Mouse (Mus musculus): ENCODE measurements around the gene Fhit. TPM values are rescaled to one million over a fixed set of nuclear protein-coding genes. Genes with fewer than 3 reads are reported as not detected.

The Fhit gene
- polyA plus RNA-seq, 1 experiment from 2014 or later, result 7.6 TPM

DNA sequence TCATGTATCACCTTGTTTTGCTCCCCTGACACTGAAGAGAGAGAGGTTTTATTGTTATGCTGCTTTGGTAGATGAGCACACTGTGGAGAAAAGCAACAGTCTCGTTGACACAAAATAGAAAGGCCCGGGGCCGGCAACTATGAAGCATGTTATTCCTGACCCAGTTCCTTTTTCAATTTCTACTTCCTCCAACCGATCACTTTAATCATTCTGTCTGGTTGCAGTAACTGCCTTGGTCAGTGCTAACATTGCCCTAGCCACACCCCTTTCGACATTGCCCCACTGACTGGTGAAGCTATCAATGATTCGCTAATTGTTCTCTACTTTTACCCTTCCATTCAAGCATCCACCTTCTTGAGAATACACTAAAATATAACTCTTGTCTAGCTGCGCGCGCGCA, 1028.0 kb downstream of the Fhit start:
- Histone ChIP-seq H3K4me2 (ENCODE audit: low read length) (no peak overlapping the region), H3K36me3 (ENCODE audit: control insufficient read depth, insufficient read depth) (no peaks in the 10 kb centered on the region), H3K27ac (ENCODE audit: low read length) (no peak overlapping the region), H3K4me3 (replicated peaks; ENCODE audit: low read length) (no peak overlapping the region), H3K27me3 (replicated peaks; ENCODE audit: control insufficient read depth, insufficient read depth, low read length) (no peaks in the 10 kb centered on the region), H3K9ac (replicated peaks; ENCODE audit: low read depth, low read length) (no peak overlapping the region), H3K4me1 (replicated peaks; ENCODE audit: control insufficient read depth, insufficient read depth, low read length) (no peaks in the 10 kb centered on the region), H3K9me3 (ENCODE audit: control insufficient read depth, low read length) (no peaks in the 10 kb centered on the region)
- 94% methylated on average over 10 of the region's 10 CpGs for WGBS
- no peak for ATAC-seq

DNA sequence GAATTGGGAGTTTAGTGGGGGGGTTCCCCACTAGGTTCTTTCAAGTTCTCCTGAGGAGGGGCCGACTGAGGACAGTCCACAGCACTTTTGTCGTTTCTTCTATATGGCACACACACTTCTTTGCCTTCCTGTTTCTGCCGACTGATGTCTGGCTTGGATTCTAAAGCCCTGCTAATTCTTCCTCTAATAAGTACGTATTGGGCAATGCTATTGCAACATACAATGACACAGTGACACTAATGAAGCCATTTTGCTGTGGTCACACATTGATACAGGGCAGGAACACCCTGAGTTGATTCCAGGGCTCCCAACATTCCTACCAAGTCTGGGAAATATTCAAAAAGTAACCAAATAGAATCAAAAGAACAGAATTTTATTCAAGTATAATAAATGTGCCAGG, 1032.2 kb downstream of the Fhit start:
- no peak for ATAC-seq
- Histone ChIP-seq H3K27me3 (replicated peaks; ENCODE audit: control insufficient read depth, insufficient read depth, low read length) (no peaks in the 10 kb centered on the region), H3K9me3 (ENCODE audit: control insufficient read depth, low read length) (no peaks in the 10 kb centered on the region), H3K4me2 (ENCODE audit: low read length) (no peak overlapping the region), H3K27ac (ENCODE audit: low read length) (no peak overlapping the region), H3K4me1 (replicated peaks; ENCODE audit: control insufficient read depth, insufficient read depth, low read length) (no peaks in the 10 kb centered on the region), H3K9ac (replicated peaks; ENCODE audit: low read depth, low read length) (no peak overlapping the region), H3K36me3 (ENCODE audit: control insufficient read depth, insufficient read depth) (no peaks in the 10 kb centered on the region), H3K4me3 (replicated peaks; ENCODE audit: low read length) (no peak overlapping the region)
- WGBS, result 81% methylated on average over 4 of the region's 4 CpGs

DNA sequence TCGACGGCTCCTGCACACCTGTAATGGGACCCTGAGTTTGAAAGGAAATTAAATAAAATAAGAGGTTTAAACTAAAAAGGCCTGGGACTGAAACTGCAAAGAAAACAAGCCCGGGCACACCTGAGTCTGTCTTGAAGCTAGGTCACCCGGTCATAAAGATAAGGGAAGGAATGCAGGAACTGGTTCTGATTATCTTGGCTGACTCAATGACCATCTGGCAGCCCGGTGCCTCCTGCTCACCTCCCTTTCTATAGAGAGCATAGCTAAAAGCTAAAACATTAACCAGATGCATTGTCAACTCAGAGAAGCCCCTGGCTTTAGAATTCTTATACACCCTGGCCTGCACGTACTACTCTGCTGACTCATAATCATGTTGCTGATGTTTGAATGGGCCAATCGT, 1032.7 kb downstream of the Fhit start:
- no peak overlapping the region for H3K4me2 ChIP-seq (ENCODE audit: low read length)
- H3K36me3 ChIP-seq (ENCODE audit: control insufficient read depth, insufficient read depth), result no peaks in the 10 kb centered on the region
- H3K4me3 ChIP-seq (replicated peaks; ENCODE audit: low read length), result no peak overlapping the region
- no peaks in the 10 kb centered on the region for H3K9me3 ChIP-seq (ENCODE audit: control insufficient read depth, low read length)
- 96% methylated on average over 7 of the region's 7 CpGs for WGBS
- H3K27me3 ChIP-seq (replicated peaks; ENCODE audit: control insufficient read depth, insufficient read depth, low read length), result no peaks in the 10 kb centered on the region
- ATAC-seq, result no peak
- no peak overlapping the region for H3K27ac ChIP-seq (ENCODE audit: low read length)
- H3K4me1 ChIP-seq (replicated peaks; ENCODE audit: control insufficient read depth, insufficient read depth, low read length), result no peaks in the 10 kb centered on the region
- H3K9ac ChIP-seq (replicated peaks; ENCODE audit: low read depth, low read length), result no peak overlapping the region

DNA sequence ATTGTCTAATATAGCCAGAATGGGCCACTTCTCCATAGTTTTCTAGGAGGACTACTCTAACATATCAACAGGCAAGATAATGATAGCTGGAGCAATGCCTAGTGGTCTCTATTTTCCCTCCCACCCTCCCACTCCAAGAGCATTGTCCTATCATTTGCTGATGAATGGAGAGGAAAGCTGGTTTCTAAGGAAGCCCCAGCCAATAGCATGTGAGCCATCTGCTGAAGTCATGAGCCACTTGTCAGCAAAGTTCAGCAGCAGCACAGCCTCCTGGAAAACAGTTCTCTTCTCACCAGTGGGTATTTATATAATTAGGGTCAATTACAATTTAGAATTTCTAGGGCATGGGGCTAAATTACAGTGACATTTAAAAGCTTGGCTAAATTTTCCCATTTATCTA, 1035.3 kb downstream of the Fhit start:
- Histone ChIP-seq H3K36me3 (ENCODE audit: control insufficient read depth, insufficient read depth) (no peaks in the 10 kb centered on the region), H3K27me3 (replicated peaks; ENCODE audit: control insufficient read depth, insufficient read depth, low read length) (no peaks in the 10 kb centered on the region), H3K9me3 (ENCODE audit: control insufficient read depth, low read length) (no peaks in the 10 kb centered on the region), H3K27ac (ENCODE audit: low read length) (no peak overlapping the region), H3K4me1 (replicated peaks; ENCODE audit: control insufficient read depth, insufficient read depth, low read length) (no peaks in the 10 kb centered on the region), H3K9ac (replicated peaks; ENCODE audit: low read depth, low read length) (no peak overlapping the region), H3K4me2 (ENCODE audit: low read length) (no peak overlapping the region), H3K4me3 (replicated peaks; ENCODE audit: low read length) (no peak overlapping the region)
- peak; percentile 50; the same call in 1 of the 2 replicates for ATAC-seq

DNA sequence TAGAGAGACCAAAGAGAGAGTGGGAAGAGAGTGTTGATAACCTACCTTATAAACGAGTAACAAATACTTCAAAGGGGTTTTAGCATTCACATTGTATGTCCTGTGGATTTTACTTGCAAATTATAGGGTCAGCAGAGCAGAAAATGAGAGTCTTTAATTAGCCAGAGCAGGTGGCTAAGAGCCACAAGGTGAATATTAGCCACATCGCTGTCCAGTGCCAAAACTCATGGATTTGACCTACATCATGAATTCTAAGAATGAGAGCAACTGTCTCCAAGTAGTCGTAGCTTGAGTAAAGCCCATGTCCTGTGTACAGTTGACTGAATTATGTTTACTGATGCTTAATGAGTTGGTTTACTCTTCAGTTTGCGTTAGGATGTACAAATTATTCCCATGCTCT, 1039.7 kb downstream of the Fhit start:
- Histone ChIP-seq H3K9ac (replicated peaks; ENCODE audit: low read depth, low read length) (no peak overlapping the region), H3K9me3 (ENCODE audit: control insufficient read depth, low read length) (no peaks in the 10 kb centered on the region), H3K4me3 (replicated peaks; ENCODE audit: low read length) (no peak overlapping the region), H3K4me1 (replicated peaks; ENCODE audit: control insufficient read depth, insufficient read depth, low read length) (no peaks in the 10 kb centered on the region), H3K36me3 (ENCODE audit: control insufficient read depth, insufficient read depth) (no peaks in the 10 kb centered on the region), H3K4me2 (ENCODE audit: low read length) (no peak overlapping the region), H3K27ac (ENCODE audit: low read length) (no peak overlapping the region), H3K27me3 (replicated peaks; ENCODE audit: control insufficient read depth, insufficient read depth, low read length) (no peaks in the 10 kb centered on the region)
- WGBS, result 49% methylated on average over 4 of the region's 4 CpGs
- ATAC-seq, result no peak

DNA sequence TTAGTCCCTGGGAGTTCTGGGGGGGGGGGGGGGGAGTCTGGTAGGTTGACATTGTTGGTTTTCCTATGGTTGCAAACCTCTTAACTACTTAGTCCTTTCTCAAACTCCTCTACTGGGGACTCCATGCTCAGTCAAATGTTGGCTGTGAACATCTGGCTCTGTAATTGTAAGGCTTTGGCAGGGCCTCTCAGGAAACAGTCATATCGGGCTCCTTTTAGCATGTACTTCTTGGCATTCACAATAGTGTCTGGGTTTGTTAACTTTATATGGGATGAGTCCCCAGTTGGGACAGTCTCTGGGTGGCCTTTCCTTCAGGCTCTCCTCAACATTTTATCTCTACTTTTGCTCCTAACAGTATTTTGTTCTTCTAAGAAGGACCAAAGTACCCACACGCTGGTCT, 1065.6 kb downstream of the Fhit start:
- Histone ChIP-seq H3K4me3 (replicated peaks; ENCODE audit: low read length) (no peak overlapping the region), H3K9me3 (ENCODE audit: control insufficient read depth, low read length) (no peaks in the 10 kb centered on the region), H3K4me1 (replicated peaks; ENCODE audit: control insufficient read depth, insufficient read depth, low read length) (no peaks in the 10 kb centered on the region), H3K36me3 (ENCODE audit: control insufficient read depth, insufficient read depth) (no peaks in the 10 kb centered on the region), H3K4me2 (ENCODE audit: low read length) (no peak overlapping the region), H3K27me3 (replicated peaks; ENCODE audit: control insufficient read depth, insufficient read depth, low read length) (no peaks in the 10 kb centered on the region), H3K9ac (replicated peaks; ENCODE audit: low read depth, low read length) (no peak overlapping the region), H3K27ac (ENCODE audit: low read length) (no peak overlapping the region)
- no peak for ATAC-seq
- 91% methylated on average over 2 of the region's 2 CpGs for WGBS

DNA sequence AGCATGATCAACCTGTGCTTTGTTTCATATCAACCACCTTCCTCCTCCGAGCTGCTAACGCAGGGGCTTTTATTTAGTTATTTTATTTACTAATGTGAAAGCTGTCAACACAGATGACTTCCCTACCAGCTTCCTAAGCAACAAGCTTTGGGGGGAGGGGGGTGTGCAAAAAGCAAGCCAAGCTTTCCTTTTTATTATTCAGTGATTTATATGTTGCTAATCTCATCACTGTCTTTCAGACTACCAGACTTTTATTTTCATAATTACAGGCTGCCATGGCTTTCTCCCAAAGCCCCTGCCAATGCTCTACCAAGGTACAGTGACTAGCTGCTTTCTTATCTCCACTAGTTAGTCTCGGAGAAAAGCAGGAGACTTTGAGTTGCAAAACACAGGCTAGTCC, 1082.8 kb downstream of the Fhit start:
- ATAC-seq, result peak; percentile 79
- 36% methylated on average over 3 of the region's 3 CpGs for WGBS
- Histone ChIP-seq H3K4me1 (replicated peaks; ENCODE audit: control insufficient read depth, insufficient read depth, low read length) (no peaks in the 10 kb centered on the region), H3K9ac (replicated peaks; ENCODE audit: low read depth, low read length) (no peak overlapping the region), H3K27ac (ENCODE audit: low read length) (no peak overlapping the region), H3K4me3 (replicated peaks; ENCODE audit: low read length) (no peak overlapping the region), H3K27me3 (replicated peaks; ENCODE audit: control insufficient read depth, insufficient read depth, low read length) (no peaks in the 10 kb centered on the region), H3K4me2 (ENCODE audit: low read length) (no peak overlapping the region), H3K9me3 (ENCODE audit: control insufficient read depth, low read length) (no peaks in the 10 kb centered on the region), H3K36me3 (ENCODE audit: control insufficient read depth, insufficient read depth) (no peaks in the 10 kb centered on the region)

DNA sequence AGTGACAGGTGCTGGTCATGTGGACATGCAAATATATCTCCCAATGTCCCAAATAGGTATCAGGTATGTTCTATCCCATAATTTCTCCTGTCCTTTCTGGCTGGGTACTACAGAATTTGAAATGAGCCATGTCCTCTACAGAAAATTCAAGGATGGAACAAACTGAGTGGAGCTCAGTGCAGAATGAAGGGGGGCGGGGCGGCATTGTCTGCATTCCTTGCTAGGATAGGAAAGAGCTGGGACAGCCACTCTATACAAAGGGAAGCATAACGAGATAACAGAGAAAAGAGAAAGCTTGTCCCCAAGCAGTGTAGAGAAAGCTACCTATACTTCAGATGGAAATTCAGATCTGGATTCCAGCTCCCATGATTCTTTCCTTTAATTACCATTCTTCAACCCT, 1111.9 kb downstream of the Fhit start:
- no peaks in the 10 kb centered on the region for H3K4me1 ChIP-seq (replicated peaks; ENCODE audit: control insufficient read depth, insufficient read depth, low read length)
- H3K36me3 ChIP-seq (ENCODE audit: control insufficient read depth, insufficient read depth), result no peaks in the 10 kb centered on the region
- H3K9ac ChIP-seq (replicated peaks; ENCODE audit: low read depth, low read length), result no peak overlapping the region
- H3K4me2 ChIP-seq (ENCODE audit: low read length), result no peak overlapping the region
- no peak for ATAC-seq
- no peaks in the 10 kb centered on the region for H3K27me3 ChIP-seq (replicated peaks; ENCODE audit: control insufficient read depth, insufficient read depth, low read length)
- H3K9me3 ChIP-seq (ENCODE audit: control insufficient read depth, low read length), result no peaks in the 10 kb centered on the region
- H3K27ac ChIP-seq (ENCODE audit: low read length), result no peak overlapping the region
- no peak overlapping the region for H3K4me3 ChIP-seq (replicated peaks; ENCODE audit: low read length)
- 67% methylated on average over 3 of the region's 3 CpGs for WGBS

DNA sequence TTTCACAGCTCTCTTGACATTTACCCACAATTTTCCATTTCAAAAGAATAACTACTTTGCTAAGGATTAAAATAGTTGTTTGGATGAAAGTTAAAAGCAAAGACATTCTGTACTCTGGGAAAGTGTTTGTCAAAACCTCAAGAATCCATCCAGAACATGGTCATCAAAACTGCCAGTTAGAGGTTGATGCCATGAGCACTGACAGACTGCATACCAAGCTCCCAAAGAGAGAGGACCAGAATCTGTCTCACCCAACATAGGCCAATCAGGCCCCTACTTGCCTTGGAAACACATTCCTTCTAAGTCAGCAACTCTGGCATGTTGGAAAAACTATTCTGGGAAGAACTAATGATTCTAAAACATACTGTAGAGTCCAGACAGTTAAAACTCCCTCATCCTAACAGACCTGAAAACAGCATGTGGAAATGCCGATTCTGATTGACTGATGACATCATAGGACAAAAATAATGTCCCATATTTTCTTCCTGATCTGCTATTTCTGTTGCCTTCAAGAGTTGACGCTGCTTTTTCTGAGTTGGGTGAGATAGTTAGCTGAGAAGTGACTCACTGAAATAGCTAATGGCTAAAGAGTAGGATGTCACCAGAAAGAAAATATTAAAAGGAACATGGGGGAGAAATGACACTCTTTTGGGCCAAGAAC, 1114.6 kb downstream of the Fhit start:
- H3K36me3 ChIP-seq (ENCODE audit: control insufficient read depth, insufficient read depth), result no peaks in the 10 kb centered on the region
- no peak overlapping the region for H3K4me2 ChIP-seq (ENCODE audit: low read length)
- no peak overlapping the region for H3K27ac ChIP-seq (ENCODE audit: low read length)
- H3K27me3 ChIP-seq (replicated peaks; ENCODE audit: control insufficient read depth, insufficient read depth, low read length), result no peaks in the 10 kb centered on the region
- H3K4me1 ChIP-seq (replicated peaks; ENCODE audit: control insufficient read depth, insufficient read depth, low read length), result no peaks in the 10 kb centered on the region
- no peak for ATAC-seq
- H3K4me3 ChIP-seq (replicated peaks; ENCODE audit: low read length), result no peak overlapping the region
- H3K9me3 ChIP-seq (ENCODE audit: control insufficient read depth, low read length), result no peaks in the 10 kb centered on the region
- 91% methylated on average over 2 of the region's 2 CpGs for WGBS
- no peak overlapping the region for H3K9ac ChIP-seq (replicated peaks; ENCODE audit: low read depth, low read length)

All from forebrain, embryonic 16.5 days (tissue).